15 mouse cellular contexts compared by ENCODE assay signal in genomic region chr10:70530185-70530823, GRCm38 (mm10).
DNase-seq lines count a peak whose midpoint lies in the region; TF ChIP-seq lines count a peak whose summit lies in the region.
"Had no signal": no experiment of that assay in that cellular context is flagged by ENCODE, and none has a peak within 500 bp of the region (broad histone marks: within the 10 kb centered on the region; RNA-seq: fewer than 3 reads in every experiment).

No protein-coding gene starts in this region.

- DNase-seq in cerebellum, postnatal 14 days = peak; percentile 49 to 55
- no peak for DNase-seq in cerebellum, adult 18-20 months
- DNase-seq in left cerebral cortex, adult 2 months (ENCODE audit: extremely low spot score in 1 of 2, low spot score in 2 of 2) = peak in 1 of 2 experiments; percentile 42
- no peak for DNase-seq in left cerebral cortex, postnatal 10 days (ENCODE audit: extremely low spot score in 1 of 2, low spot score in 2 of 2)
- peak; percentile 69 for DNase-seq in 3T3-L1 (ENCODE audit: low read depth, low spot score)
- no peak for DNase-seq in neural tube, embryonic 10.5 days (ENCODE audit: extremely low spot score, low spot score)
- no peak for DNase-seq in yolk sac, embryonic 10.5 days (ENCODE audit: low spot score)
- DNase-seq: cerebellum, adult 11-12 months; kidney, adult 11 months; thymus, postnatal 4 days had no signal

- TF ChIP-seq POLR2A in embryonic fibroblast, embryonic 13.5 days (IDR thresholded peaks at IDR 0.05; ENCODE audit: low read depth, low read length) = no peak

- intact Hi-C loops in left cerebral cortex, adult 2 months (cut with DNase I) = loop anchor here (1.0 to 2.0 kb wide), 2 partner anchors 10 to 74 kb away; no protein-coding TSS in a partner anchor
- intact Hi-C loops in left cerebral cortex, postnatal 10 days (cut with DNase I) = loop anchor here (5.0 kb wide), 1 partner anchor 88 kb away; the partner anchor contains the start of gene Fam13c

- H3K4me3 ChIP-seq in left cerebral cortex, adult 2 months = no peak overlapping the region
- H3K4me3 ChIP-seq in embryonic fibroblast, embryonic 13.5 days (ENCODE audit: insufficient read depth, low read length) = no peak overlapping the region
- H3K4me3 ChIP-seq: forebrain, embryonic 13.5 days; limb, embryonic 13.5 days; midbrain, embryonic 12.5 days; neural tube, embryonic 13.5 days had no signal

- TF ChIP-seq CTCF in left cerebral cortex, adult 2 months (IDR thresholded peaks at IDR 0.05) = no peak
- TF ChIP-seq CTCF in embryonic fibroblast, embryonic 13.5 days (IDR thresholded peaks at IDR 0.05; ENCODE audit: borderline replicate concordance, insufficient read depth, low read length) = no peak

- H3K4me1 ChIP-seq in embryonic fibroblast, embryonic 13.5 days (ENCODE audit: control insufficient read depth, insufficient read depth, low read length) = peaks cover 6% of the 10 kb centered on the region; the same call in 1 of the 2 replicates
- H3K4me1 ChIP-seq: forebrain, embryonic 13.5 days; limb, embryonic 13.5 days; midbrain, embryonic 12.5 days; neural tube, embryonic 13.5 days had no signal

- H3K27ac ChIP-seq in left cerebral cortex, adult 2 months = peak overlapping the region; percentile 77
- peak overlapping the region; percentile 48; the same call in 1 of the 2 replicates for H3K27ac ChIP-seq in embryonic fibroblast, embryonic 13.5 days (ENCODE audit: insufficient read depth, low read length)
- H3K27ac ChIP-seq: forebrain, embryonic 13.5 days; limb, embryonic 13.5 days; midbrain, embryonic 12.5 days; neural tube, embryonic 13.5 days had no signal

Comparison
In these comparisons a context has a peak if more than half of its experiments do, and no peak if none do; other contexts are left out.
1. DNase-seq: peak in cerebellum, postnatal 14 days (2 of 2) and 3T3-L1 (single experiment); none in cerebellum, adult 18-20 months (0 of 2), left cerebral cortex, postnatal 10 days (0 of 2), neural tube, embryonic 10.5 days (single experiment) and yolk sac, embryonic 10.5 days (single experiment).